Mouse (Mus musculus) sigmoid colon, adult 10 weeks (tissue): ENCODE results near the gene Tmem52. TPM values are rescaled to one million over a fixed set of nuclear protein-coding genes. Genes with fewer than 3 reads are reported as not detected.

Source experiments
- polyA plus RNA-seq: library from polyadenylated mRNA; stranded (reverse); fragments of 350-450 nt; fragmentation: Illumina TruSeq; extraction: RNeasy Lipid Tissue Mini Kit (QIAGEN cat#74804); gene quantifications from one replicate; pipeline ENCODE4 v1.2.3, GENCODE M21; 2014; ENCODE audit warnings: low read depth, low replicate concordance

Gene Tmem52
- not detected for polyA plus RNA-seq

GRCm38 (mm10) chr4:155468952-155469351, at the start of gene Tmem52:
TSS of gene Tmem52 (plus strand) at chr4:155469114.

GRCm38 (mm10) chr4:155490990-155491504, 22.1 kb downstream of the Tmem52 start, which contains the start of gene Gnb1:
TSS of gene Gnb1 (plus strand) at chr4:155491361.

Other genes starting within 250 kb of the Tmem52 start
- gene Ski, start 246.5 kb upstream of the Tmem52 start, polyA plus RNA-seq = 52.3 TPM
- 0.50 TPM for gene Faap20, start 219.3 kb upstream of the Tmem52 start, polyA plus RNA-seq
- 15.4 TPM for gene Prkcz, start 107.8 kb upstream of the Tmem52 start, polyA plus RNA-seq
- gene Gabrd, start 71.0 kb upstream of the Tmem52 start, polyA plus RNA-seq = not detected
- gene Cfap74, start 59.9 kb upstream of the Tmem52 start, polyA plus RNA-seq = 0.66 TPM
- gene Gnb1, start 22.2 kb downstream of the Tmem52 start, polyA plus RNA-seq = 249 TPM
- 60.5 TPM for gene Nadk, start 93.3 kb downstream of the Tmem52 start, polyA plus RNA-seq
- gene Slc35e2, start 132.3 kb downstream of the Tmem52 start, polyA plus RNA-seq = 12.6 TPM
- 70.4 TPM for gene Cdk11b, start 155.7 kb downstream of the Tmem52 start, polyA plus RNA-seq
- gene Gm10563, start 176.3 kb downstream of the Tmem52 start, polyA plus RNA-seq = not detected
- 0.54 TPM for gene Mmp23, start 184.3 kb downstream of the Tmem52 start, polyA plus RNA-seq
- 1.3 TPM for gene Mib2, start 200.1 kb downstream of the Tmem52 start, polyA plus RNA-seq
- gene Fndc10, start 225.2 kb downstream of the Tmem52 start, polyA plus RNA-seq = not detected
- 110 TPM for gene Ssu72, start 235.7 kb downstream of the Tmem52 start, polyA plus RNA-seq